Mouse (Mus musculus) mouse embryonic stem cell (cell line): ENCODE measurements around the gene Slc25a34.

Source experiments
- in situ Hi-C, 2 experiments: fragments of 300-500 bp; cut with MboI; formaldehyde crosslinking; loops; 1 replicate in 1 of 2; 3 replicates in 1 of 2; pipeline ENCODE4 v1.14.3; 2019 to 2020; ENCODE audit warnings: low sequenced_read_pairs in 2 of 2, low pct_unique_long_range_greater_than_20kb in 1 of 2, mixed read lengths in 1 of 2; ENCODE audit not compliant: unreplicated experiment in 1 of 2

Slc25a34 gene

DNA sequence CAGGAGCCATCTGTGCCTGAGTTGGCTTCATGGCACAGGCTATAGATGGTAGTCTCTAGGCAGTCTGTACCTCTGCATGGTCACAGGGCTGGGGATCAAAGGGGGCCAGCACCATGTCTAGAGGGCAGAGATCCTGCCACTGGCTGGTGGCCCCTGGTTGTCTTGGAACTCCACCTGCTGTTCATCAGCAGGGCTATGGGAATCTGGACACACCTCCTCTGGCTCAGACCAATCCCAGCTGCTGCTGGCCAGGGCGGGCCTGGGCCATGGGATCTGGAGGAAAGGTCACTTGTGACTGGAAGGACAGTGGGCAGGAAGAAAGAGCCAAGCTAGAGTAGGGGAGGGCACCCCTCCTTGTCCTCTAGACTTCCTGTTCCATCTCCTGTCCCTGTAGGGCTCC is at the start of gene Slc25a34:
Slc25a34 (minus strand) TSS at position 156 of the 400 bp plus-strand sequence.
- in situ Hi-C loops, result no loop called here

DNA sequence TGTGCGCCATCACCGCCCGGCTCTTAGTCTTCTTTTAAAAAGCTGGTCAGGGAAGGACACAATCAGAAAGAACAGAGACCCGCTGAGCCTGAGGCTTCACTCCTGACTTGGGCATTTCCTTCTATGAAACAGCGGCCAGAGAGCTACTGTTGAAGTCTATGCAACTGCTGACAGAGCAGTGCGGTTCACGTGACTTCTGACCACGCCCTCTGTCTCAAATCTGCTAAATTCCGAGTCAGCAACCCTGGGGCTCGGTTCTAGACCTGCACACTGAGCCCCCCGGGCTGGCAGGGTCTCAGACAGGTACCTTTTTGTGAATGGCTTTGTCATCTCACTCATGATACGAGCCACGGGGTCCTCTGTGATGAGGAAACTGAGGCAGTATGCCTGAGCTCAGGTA is 48.7 kb upstream of the Slc25a34 start:
- in situ Hi-C loops, result no loop called here

DNA sequence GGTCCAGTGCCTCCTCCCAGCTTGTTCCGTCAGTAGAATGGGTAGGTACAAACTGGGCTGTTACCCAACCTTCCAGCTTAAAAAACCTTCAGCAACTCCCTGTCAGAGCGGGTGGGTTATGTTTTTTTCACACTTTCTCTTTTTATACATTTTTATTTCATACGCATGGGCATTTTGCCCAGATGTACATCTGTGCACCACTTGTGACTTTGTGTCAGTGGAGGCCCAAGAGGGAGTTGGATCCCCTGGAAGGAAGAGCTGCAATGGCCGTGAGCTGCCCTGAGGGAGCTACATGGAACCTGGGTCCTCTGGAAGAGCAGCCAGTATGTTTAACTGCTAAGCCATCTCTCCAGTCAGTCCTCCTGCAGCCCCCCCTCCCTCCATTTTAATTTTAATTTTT is 47.8 kb upstream of the Slc25a34 start:
- in situ Hi-C loops, result no loop called here

DNA sequence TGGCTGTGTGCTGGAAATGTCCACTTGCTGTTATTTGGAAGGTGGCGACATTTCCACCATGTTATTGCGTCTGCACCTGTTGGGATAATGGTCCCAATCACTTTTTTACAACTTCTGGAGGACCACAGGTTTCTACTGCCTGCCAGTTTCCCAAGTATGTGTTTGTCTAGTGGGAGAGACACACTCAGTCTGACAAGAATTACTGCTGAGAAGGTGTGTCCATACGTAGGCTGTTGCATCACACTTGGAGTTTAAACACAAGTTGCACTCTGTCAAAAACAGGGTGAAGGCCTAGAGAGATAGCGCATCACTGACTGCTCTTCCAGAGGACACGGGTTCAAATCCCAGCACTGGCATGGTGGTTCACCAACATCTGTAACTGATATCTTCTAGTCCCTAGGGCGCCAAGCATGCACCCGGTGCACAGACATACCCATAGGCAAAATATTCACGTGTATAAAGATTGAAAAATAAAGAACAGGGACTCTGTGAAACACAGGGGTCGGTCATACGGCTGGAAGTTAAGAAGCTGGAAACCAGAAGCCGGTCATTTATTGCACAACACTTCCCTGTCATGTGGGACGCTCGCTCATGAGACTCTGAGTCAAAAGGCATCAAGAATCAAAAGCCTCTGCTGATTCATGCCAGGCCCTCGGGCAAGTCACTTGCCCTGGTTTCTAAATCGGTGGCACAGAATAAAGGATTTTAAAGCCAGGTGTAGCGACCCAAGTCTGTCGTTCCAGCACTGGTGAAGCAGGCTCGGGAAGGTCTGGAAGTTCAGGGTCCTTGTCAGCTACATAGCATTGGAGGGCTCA is 46.5 kb upstream of the Slc25a34 start:
- in situ Hi-C loops, result no loop called here

DNA sequence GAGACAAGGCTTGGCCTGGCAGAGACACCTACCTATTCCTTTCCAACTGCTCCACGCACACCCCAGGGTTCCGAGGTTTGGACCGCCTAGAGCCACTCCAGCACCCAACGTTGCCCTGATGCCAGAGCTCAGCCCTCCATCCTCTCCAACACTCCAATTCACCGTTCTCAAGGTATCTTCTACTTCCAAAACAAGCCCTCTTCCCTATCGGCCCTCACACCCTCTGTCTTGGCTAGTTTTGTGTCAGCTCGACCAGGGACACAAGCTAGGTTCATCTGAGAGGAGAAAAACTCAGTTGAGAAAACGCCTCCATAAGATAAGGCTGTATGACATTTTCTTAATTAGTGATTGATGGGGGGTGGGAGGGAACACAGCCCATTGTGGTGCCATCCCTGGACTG is 41.2 kb upstream of the Slc25a34 start, which contains the start of gene Plekhm2:
Plekhm2 (minus strand) TSS at position 101 of the 400 bp plus-strand sequence.
- in situ Hi-C loops, result no loop called here

DNA sequence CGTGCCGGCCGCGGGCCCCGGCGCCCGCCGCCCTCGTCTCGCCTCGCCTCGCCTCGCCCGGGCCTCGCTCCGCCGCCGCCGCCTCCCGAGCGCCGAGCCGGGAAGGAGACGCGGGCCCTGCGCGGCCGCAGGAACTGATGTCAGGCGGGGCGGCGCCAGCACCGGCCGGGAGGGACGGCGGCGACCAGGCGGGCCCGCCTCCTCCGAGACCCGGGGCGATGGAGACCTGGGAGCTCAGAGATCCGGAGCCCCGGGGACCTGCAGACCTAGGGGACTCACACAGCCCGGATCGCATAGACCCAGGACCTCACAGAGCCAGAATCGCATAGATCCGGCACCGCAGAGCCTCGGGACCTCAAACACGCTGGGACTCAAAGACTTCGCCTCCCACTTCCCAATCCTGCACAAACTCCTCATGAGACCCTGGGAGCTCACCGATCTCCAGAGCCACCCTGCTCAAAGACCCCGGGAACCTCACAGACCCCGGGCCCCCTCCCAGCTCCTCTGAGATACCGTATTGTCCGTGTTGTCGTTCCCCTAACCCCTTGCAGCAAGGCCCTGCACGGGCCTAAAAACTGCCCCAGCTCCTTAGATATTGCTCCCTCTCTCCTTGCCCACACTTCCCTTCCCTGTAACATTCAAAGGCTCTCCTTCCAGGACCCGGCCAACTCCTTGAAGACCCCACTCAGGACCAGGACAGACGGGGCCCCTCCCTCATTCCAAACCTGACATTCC is 40.6 kb upstream of the Slc25a34 start:
- in situ Hi-C loops, result no loop called here

DNA sequence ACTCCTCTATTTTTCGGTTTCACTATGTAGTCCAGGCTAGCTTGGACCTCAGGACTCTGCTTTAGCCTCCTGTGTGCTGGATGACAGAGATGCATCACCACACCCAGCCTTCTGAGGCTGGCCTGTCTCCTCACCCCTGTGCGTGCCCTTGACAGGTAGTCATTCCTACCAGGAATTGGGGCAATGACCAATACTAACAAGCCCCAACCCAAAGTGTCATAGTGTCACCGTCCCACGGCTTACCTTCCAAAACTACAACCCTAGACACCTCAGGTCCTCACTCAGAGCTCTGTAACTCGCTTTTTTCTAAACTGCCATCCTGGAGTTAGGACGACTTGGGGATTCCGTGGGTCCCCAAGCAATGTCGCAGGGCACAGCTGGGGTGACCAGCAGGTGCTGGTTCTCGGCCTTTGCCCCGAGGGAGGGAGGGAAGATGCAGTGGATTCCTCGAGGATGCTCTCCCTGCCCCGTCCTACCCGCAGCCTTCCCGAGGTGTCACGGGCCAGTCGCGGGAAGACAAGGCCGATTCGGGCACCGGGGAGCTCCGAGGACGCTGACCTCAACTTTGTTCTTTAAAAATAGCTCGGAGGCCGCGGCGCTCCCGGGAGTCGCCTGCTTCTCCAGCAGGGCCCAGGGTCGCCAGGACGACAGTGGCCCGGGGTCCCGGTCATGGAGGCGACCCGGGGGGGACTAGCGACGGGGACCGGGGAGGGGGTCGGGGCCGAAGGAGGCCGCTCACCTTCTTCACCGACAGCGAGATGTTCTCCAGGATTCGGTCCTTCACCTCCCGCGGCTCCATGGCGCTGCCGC is 39.7 kb upstream of the Slc25a34 start:
- in situ Hi-C loops, result no loop called here

DNA sequence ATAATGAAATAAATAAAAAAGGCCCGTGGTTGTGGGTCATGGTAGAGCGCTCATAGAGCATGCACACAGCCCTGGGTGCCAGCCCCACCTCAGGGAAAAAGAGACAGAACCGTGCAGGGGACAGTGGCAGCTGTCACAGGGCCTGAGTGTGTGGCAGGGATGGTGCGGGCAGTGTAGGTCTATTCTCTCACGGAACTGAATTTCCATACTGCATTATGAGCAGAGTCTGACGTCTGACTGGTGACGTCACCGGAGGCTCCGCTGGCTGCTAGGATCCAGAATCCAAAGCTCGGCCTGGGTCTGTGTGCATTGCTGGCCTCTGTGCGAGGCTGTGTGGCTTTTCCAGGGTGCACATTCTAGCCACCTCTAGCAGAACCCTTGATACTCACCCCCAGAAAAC is 37.3 kb upstream of the Slc25a34 start:
- in situ Hi-C loops, result no loop called here

DNA sequence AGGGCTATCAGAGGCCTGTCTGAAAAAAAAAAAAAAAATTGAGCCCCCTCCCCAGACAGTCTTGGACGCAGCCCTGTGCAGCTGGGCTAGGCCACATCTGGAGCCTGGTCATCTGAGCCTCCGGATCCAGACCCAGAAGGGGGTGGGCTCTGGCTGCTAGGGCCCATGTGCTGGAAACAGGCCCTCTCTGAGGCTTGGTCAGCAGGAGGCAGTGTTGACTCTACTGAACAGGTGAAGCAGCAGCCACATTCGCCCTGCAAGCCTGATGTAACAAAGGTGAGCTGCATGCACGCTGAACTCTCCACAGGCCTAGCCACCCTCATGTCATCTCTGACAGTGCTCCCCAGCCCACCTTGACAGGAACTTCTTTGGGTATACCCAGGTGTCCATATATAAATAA is 36.1 kb upstream of the Slc25a34 start:
- in situ Hi-C loops, result no loop called here

DNA sequence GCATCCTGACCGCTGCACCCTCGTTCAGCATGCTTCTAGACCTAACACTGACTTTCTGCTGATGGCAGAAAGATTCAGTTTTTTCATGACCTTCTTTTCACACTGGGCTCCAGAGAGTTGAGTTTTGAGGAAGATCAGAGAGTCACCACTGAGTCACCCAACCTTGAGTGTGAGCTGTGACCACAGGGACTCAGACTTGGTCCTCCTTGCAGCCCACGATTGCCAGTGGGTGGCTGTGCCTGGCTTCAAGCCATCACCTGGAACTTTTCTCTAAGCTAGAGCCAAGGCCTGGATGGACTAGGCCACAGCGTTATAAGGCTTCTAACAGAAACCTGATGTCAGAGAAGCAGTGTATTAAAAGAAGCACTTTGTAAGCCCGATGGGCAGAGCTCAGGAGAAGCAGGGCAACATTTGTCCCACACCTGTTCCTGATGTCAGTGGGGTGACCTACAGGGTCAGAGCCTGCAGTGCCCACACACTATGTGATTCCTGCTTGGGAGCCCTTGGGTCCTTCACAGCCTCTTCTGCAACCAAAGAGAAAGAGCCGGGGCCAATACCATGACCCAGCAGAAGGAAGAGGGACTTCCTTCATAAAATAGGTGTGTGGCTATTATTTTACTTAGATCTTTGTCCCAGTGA is 35.3 kb upstream of the Slc25a34 start:
- in situ Hi-C loops, result no loop called here

DNA sequence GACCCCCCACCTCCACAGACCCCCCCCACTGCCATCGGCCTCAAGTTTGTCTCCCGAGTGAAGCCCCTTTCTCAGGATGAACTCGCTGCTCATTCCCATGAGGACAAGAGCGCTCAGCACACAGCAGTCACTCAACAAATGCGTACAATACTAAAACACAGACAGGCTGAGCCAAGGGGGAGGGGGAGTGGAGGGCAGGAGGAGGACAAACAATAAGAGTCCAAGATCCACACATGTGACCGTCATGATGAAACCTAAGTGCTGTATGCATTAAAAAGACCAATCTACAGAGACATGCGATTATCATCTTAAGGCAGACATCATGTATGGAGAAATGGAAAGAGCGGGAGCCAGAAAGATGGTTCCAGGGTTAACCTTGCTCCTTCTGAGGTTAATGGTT is 33.3 kb upstream of the Slc25a34 start:
- in situ Hi-C loops, result no loop called here

DNA sequence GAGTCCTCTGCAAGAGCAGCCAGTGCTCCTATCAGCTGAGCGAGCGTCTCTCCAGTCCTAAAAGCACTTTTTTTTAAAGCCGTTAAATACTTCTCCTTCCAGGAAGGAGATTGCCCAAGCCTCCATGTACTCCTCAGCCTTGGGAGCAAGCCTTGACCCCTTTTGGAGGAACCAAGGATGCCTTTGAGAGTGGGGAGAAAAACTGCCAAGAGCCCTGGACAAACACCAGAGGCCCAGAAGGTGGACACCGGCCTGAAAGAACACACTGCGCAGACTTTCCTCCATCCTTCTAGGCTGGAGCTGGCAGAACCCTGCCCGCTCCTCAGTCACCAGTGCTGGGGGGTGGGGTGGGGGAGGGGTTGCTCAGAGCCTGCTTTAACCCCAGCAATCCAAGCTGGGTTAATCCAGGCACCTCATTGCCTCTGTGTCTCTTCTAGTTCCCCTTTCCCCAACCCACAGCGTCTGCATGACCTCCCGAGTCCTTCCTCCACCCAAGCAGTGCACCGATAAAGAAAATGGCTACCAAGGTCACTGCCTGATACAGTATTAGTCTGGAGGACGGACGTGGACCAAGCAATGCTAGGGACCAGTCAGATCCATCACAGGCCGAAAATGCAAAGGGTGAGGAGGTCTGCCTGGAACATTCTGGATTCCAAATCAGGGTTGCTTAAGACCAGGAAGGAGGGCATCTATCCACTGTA is 32.4 kb upstream of the Slc25a34 start:
- in situ Hi-C loops, result no loop called here

DNA sequence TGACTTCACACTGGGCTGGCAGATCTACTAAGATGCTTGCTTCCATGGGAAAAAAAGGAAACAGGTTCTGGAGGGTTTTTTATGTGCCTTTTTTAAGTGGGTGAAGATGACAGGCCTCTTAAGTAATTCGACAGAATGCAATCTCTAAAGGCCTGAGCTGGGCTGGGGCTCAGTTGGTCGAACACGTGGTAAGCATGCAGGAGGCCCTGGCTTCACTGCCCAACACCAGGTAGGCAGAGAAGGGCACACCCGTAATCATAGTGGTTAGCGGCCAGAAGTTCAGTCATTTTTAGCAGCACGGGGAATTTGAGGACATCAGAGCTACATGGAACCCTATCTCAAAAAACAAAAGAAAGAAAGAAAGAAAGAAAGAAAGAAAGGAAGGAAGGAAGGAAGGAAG is 30.9 kb upstream of the Slc25a34 start:
- in situ Hi-C loops, result no loop called here

DNA sequence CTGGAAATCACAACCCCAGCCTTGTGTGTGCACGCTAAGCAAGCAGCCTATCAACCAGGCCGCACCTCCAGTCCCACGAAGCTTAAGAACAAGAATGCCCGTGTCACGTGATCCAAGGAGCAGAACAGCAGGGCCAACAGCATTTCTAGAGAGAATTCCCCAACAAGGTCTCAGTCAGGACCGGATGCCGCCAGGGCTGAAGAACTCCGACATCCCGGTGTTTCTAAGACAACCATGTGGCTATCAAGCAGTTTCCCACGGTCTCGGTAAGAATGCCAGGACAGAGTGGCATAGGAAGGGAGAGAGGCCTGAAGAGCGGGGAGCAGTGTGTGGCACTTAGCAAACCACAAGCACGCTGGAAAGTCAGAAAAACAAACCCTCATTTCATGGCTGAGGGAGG is 30.2 kb upstream of the Slc25a34 start:
- in situ Hi-C loops, result no loop called here

DNA sequence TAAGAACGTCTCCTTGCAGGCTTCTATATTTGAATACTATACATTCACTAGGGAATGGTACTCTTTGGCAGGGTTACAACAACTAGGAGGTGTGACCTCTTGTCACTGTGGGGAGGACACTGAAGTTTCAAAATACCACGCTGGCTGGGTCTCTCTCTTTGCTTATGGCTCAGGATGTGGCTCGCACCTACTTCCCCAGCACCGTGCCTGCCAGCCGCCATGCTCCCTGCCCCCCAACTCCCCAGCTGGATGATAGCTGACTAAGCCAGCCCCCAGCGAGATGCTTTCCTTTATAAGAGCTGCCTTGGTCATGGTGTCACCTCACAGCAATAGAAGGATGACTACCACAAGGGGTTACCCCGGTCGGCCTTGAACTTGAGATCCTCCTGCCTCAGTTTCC is 29.4 kb upstream of the Slc25a34 start:
- in situ Hi-C loops, result no loop called here

DNA sequence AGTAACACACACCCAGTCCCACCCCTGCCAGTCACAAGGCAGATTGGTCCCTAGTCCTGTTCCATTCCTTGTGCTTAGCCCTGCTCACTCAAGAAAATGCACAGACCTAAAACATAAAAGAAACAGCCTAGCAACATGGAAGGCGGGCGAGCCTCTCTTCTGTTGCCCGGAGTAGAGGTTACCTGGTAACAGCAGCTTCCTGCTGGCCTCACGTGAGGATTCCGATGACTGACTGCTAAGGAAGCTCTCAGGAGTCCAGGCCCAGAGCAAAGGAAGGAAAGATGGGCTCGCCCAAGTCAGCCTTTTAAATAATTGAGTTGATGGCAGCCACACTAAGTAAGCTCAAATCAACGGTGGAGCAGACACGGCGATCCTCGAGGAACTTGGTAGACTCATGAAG is 28.3 kb upstream of the Slc25a34 start:
- in situ Hi-C loops, result no loop called here

DNA sequence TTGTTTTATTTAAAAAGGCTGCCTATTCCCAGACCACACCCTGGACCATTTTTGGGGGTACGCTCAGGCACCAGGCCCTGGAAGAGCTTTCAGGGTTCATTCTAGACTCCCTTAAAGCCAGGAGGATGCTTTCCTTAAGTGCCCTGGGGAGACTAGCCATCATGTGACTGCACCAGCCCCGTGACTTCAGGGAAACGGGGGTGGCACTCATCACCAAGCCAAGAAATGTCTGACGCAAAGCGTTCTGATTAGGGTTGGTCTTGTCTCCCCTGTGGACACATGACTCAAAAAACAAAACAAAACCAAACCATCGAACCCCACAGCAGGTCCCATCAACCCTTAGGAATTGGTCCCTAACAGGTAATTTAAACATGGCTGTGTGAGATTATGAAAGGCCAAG is 27.7 kb upstream of the Slc25a34 start:
- in situ Hi-C loops, result no loop called here

DNA sequence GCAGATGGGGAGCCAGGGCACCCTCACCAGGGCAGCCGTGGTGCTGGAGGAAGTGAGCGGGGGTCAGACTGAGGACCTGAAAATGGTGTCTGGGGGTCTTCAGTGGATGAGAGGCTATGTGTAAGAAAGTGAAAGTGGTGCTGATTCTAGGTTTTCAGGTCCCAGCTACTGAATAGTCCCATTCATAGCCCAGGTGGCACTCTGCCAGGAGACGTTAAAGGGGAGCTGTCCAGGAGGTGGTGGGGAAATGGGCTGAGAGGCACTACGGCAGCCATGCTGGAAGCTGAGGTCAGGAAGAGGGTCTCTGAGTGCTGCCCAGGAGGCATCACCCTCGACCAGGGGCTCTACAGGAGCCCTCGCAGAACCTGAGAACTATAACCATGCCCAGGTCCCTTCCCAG is 25.6 kb upstream of the Slc25a34 start:
- in situ Hi-C loops, result no loop called here
